Comparison of ENCODE assay signal across 12 mouse cellular contexts in the genomic region with DNA sequence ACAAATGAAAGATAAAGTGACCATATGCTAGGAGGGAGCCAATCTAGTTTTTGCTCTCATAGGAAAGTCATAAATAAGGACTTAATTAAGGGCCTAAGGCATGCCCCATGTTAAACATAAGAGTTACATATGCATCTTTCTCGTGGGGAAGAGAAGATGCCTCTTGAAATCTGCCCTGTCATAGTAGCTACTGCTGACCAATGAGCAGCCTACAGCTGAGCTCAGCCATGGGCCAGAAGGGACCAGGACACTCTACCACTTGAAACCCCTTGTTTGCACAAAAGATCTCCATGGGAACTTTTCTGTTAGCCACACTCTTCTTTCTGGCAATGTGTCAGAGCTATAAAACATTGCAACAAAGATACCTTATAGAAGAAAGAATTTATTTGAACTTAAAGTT. TPM values are rescaled to one million over a fixed set of nuclear protein-coding genes. Genes with fewer than 3 reads are reported as not detected.
DNase-seq lines count a peak whose midpoint lies in the region; ATAC-seq and TF ChIP-seq lines count a peak whose summit lies in the region.
"Had no signal": no experiment of that assay in that cellular context is flagged by ENCODE, and none has a peak within 500 bp of the region (broad histone marks: within the 10 kb centered on the region; RNA-seq: fewer than 3 reads in every experiment).

No protein-coding gene starts in this region.

- no peak for DNase-seq in heart, adult 2 months
- no peak for DNase-seq in heart, embryonic 10.5 days (ENCODE audit: low spot score)
- DNase-seq in spleen, adult 2 months (ENCODE audit: low read depth in 1 of 2, low spot score in 2 of 2): no peak
- DNase-seq in spleen, postnatal 14 days (ENCODE audit: low spot score in 2 of 2): no peak
- no peak for DNase-seq in stomach, postnatal 0 days (ENCODE audit: low spot score)
- DNase-seq in cerebellum, adult 18-20 months: no peak
- no peak for DNase-seq in left cerebral cortex, adult 2 months (ENCODE audit: extremely low spot score in 1 of 2, low spot score in 2 of 2)
- DNase-seq: embryo, embryonic 11 days; kidney, adult 9 months had no signal

- H3K9ac ChIP-seq in heart, adult 2 months (ENCODE audit: low read depth, low read length): no peak overlapping the region
- no peak overlapping the region for H3K9ac ChIP-seq in liver, embryonic 12.5 days
- no peak overlapping the region for H3K9ac ChIP-seq in stomach, postnatal 0 days (ENCODE audit: low read length)
- H3K9ac ChIP-seq: midbrain, embryonic 15.5 days had no signal

- no peak for TF ChIP-seq CTCF in heart, adult 2 months (IDR thresholded peaks at IDR 0.05)
- TF ChIP-seq CTCF in spleen, adult 2 months (IDR thresholded peaks at IDR 0.05; ENCODE audit: extremely low read depth, insufficient read depth, insufficient read length, insufficient replicate concordance): no peak
- no peak for TF ChIP-seq CTCF in stomach, postnatal 0 days (IDR thresholded peaks at IDR 0.05; ENCODE audit: low read depth)
- no peak for TF ChIP-seq CTCF in left cerebral cortex, adult 2 months (IDR thresholded peaks at IDR 0.05)

- no peaks in the 10 kb centered on the region for H3K27me3 ChIP-seq in heart, adult 2 months (ENCODE audit: control insufficient read depth, insufficient read depth, low read length)
- H3K27me3 ChIP-seq in heart, embryonic 10.5 days (ENCODE audit: insufficient read depth, poor library complexity, severe bottlenecking): no peaks in the 10 kb centered on the region
- no peaks in the 10 kb centered on the region for H3K27me3 ChIP-seq in spleen, adult 2 months (ENCODE audit: control insufficient read depth, insufficient read depth, low read length)
- H3K27me3 ChIP-seq in liver, embryonic 12.5 days (replicated peaks): 0 out of 2 replicates have a peak, but pooled peaks cover 3% of the 10 kb centered on the region
- no peaks in the 10 kb centered on the region for H3K27me3 ChIP-seq in stomach, postnatal 0 days (ENCODE audit: control insufficient read depth, insufficient read depth, low read length)
- H3K27me3 ChIP-seq: midbrain, embryonic 15.5 days had no signal

- peak overlapping the region; percentile 41 for H3K4me2 ChIP-seq in liver, embryonic 12.5 days
- no peak overlapping the region for H3K4me2 ChIP-seq in stomach, postnatal 0 days (replicated peaks; ENCODE audit: low read depth)
- H3K4me2 ChIP-seq: heart, embryonic 11.5 days; midbrain, embryonic 15.5 days had no signal

- peak overlapping the region; percentile 4; the same call in 1 of the 2 replicates for H3K4me3 ChIP-seq in heart, adult 2 months
- H3K4me3 ChIP-seq in heart, embryonic 10.5 days: no peak overlapping the region
- peak overlapping the region; percentile 56; the same call in 1 of the 2 replicates for H3K4me3 ChIP-seq in spleen, adult 2 months (ENCODE audit: extremely low read depth, insufficient read depth, insufficient read length)
- H3K4me3 ChIP-seq in liver, embryonic 12.5 days: no peak overlapping the region
- H3K4me3 ChIP-seq in stomach, postnatal 0 days (ENCODE audit: low read depth, low read length): no peak overlapping the region
- no peak overlapping the region for H3K4me3 ChIP-seq in left cerebral cortex, adult 2 months
- H3K4me3 ChIP-seq: midbrain, embryonic 15.5 days had no signal

- no peaks in the 10 kb centered on the region for H3K79me2 ChIP-seq in heart, adult 2 months (replicated peaks; ENCODE audit: control insufficient read depth, insufficient read depth, low read length)

- intact Hi-C loops in heart, adult 2 months (cut with DNase I): no loop called here
- intact Hi-C loops in left cerebral cortex, adult 2 months (cut with DNase I): no loop called here

- peak; percentile 81 for ATAC-seq in liver, embryonic 12.5 days
- ATAC-seq in stomach, postnatal 0 days (ENCODE audit: low FRiP score, low TSS enrichment): no peak
- ATAC-seq: midbrain, embryonic 15.5 days had no signal

- H3K36me3 ChIP-seq in heart, adult 2 months (ENCODE audit: control insufficient read depth, insufficient read depth, low read length): peaks cover 4% of the 10 kb centered on the region; the same call in 1 of the 2 replicates
- H3K36me3 ChIP-seq in heart, embryonic 10.5 days: no peaks in the 10 kb centered on the region
- no peaks in the 10 kb centered on the region for H3K36me3 ChIP-seq in spleen, adult 2 months (ENCODE audit: control insufficient read depth, insufficient read depth, low read length)
- H3K36me3 ChIP-seq in liver, embryonic 12.5 days: no peaks in the 10 kb centered on the region
- no peaks in the 10 kb centered on the region for H3K36me3 ChIP-seq in stomach, postnatal 0 days (ENCODE audit: control insufficient read depth, insufficient read depth, low read length)
- H3K36me3 ChIP-seq: midbrain, embryonic 15.5 days had no signal

- 24% methylated on average over 1 of the region's 1 CpGs for WGBS in heart, adult 2 months
- WGBS in heart, embryonic 10.5 days: 45% methylated on average over 1 of the region's 1 CpGs
- WGBS in spleen, adult 2 months: 26% methylated on average over 1 of the region's 1 CpGs
- 27% methylated on average over 1 of the region's 1 CpGs for WGBS in liver, embryonic 12.5 days (ENCODE audit: insufficient replicate concordance)
- 31% methylated on average over 1 of the region's 1 CpGs for WGBS in stomach, postnatal 0 days

- no peaks in the 10 kb centered on the region for H3K9me3 ChIP-seq in heart, embryonic 10.5 days
- H3K9me3 ChIP-seq in liver, embryonic 12.5 days (replicated peaks): no peaks in the 10 kb centered on the region
- no peaks in the 10 kb centered on the region for H3K9me3 ChIP-seq in stomach, postnatal 0 days (ENCODE audit: control insufficient read depth, low read length)
- H3K9me3 ChIP-seq: midbrain, embryonic 15.5 days had no signal

- H3K27ac ChIP-seq in heart, adult 2 months: peak overlapping the region; percentile 44
- no peak overlapping the region for H3K27ac ChIP-seq in heart, embryonic 10.5 days
- no peak overlapping the region; the same call in 1 of the 2 replicates for H3K27ac ChIP-seq in spleen, adult 2 months (ENCODE audit: insufficient read depth, low read length)
- peak overlapping the region; percentile 67 for H3K27ac ChIP-seq in liver, embryonic 12.5 days
- H3K27ac ChIP-seq in stomach, postnatal 0 days (replicated peaks): peak overlapping the region; percentile 53; the same call in 1 of the 2 replicates
- no peak overlapping the region for H3K27ac ChIP-seq in left cerebral cortex, adult 2 months
- H3K27ac ChIP-seq: midbrain, embryonic 15.5 days had no signal

- TF ChIP-seq POLR2A in heart, adult 2 months (IDR thresholded peaks at IDR 0.05; ENCODE audit: insufficient read depth, low read depth, low read length): no peak
- no peak for TF ChIP-seq POLR2A in spleen, adult 2 months (IDR thresholded peaks at IDR 0.05; ENCODE audit: low read depth, low read length)

- no peak for TF ChIP-seq EP300 in heart, adult 2 months (IDR thresholded peaks at IDR 0.05; ENCODE audit: insufficient read depth, low read depth, low read length)
- TF ChIP-seq EP300 in stomach, postnatal 0 days (optimal IDR thresholded peaks at IDR 0.05): no peak

- peaks cover 1% of the 10 kb centered on the region; the same call in 1 of the 2 replicates for H3K4me1 ChIP-seq in heart, adult 2 months (ENCODE audit: control insufficient read depth, insufficient read depth, low read length)
- H3K4me1 ChIP-seq in heart, embryonic 10.5 days: no peaks in the 10 kb centered on the region
- H3K4me1 ChIP-seq in spleen, adult 2 months (ENCODE audit: control insufficient read depth, insufficient read depth, insufficient read length): peaks cover 3% of the 10 kb centered on the region; the same call in 1 of the 2 replicates
- peaks cover 62% of the 10 kb centered on the region for H3K4me1 ChIP-seq in liver, embryonic 12.5 days
- 0 out of 2 replicates have a peak, but pooled peaks cover 2% of the 10 kb centered on the region for H3K4me1 ChIP-seq in stomach, postnatal 0 days (replicated peaks; ENCODE audit: control insufficient read depth, insufficient read depth)

RNA-seq across cellular contexts. Expression of gene Enpp3, which starts 19.4 kb away (rescaled TPM):
- 1 to 10 TPM; 2.3 to 3.3 TPM for total RNA-seq in heart, adult 2 months (2021)
- polyA plus RNA-seq in heart, adult 2 months (2012; rRNA removed): 2.4 and 5.9 TPM in 2 replicates
- polyA plus RNA-seq in heart, embryonic 10.5 days (2016; fragmentation: Nextera tagmentation; extraction: Ambion mirVana): 1.5 and 2.1 TPM in 2 replicates
- 0.19 and 0.28 TPM in 2 replicates for polyA plus RNA-seq in spleen, adult 2 months (2012; rRNA removed)
- 1.3 and 2.1 TPM in 2 replicates for polyA plus RNA-seq in liver, embryonic 12.5 days (2016; fragmentation: Nextera tagmentation; extraction: Ambion mirVana)
- polyA plus RNA-seq in stomach, postnatal 0 days (2015; fragmentation: Nextera tagmentation; extraction: Ambion mirVana): 3.4 TPM in 2 replicates
- total RNA-seq in left cerebral cortex, adult 2 months (2021): under 1 TPM in 1 of 2 experiments, not detected in 1; 0.27 TPM

RNA-seq across cellular contexts. Expression of gene Med23, which starts 46.5 kb away (rescaled TPM):
- 10 to 100 TPM; 13.5 to 14.4 TPM for total RNA-seq in heart, adult 2 months (2021)
- polyA plus RNA-seq in heart, adult 2 months (2012; rRNA removed): 10.6 and 15.4 TPM in 2 replicates
- 16.2 and 18.6 TPM in 2 replicates for polyA plus RNA-seq in heart, embryonic 10.5 days (2016; fragmentation: Nextera tagmentation; extraction: Ambion mirVana)
- polyA plus RNA-seq in spleen, adult 2 months (2012; rRNA removed): 12.6 and 14.4 TPM in 2 replicates
- 11.3 and 11.6 TPM in 2 replicates for polyA plus RNA-seq in liver, embryonic 12.5 days (2016; fragmentation: Nextera tagmentation; extraction: Ambion mirVana)
- polyA plus RNA-seq in stomach, postnatal 0 days (2015; fragmentation: Nextera tagmentation; extraction: Ambion mirVana): 5.8 and 5.9 TPM in 2 replicates
- 10 to 100 TPM; 32.7 to 37.2 TPM for total RNA-seq in left cerebral cortex, adult 2 months (2021)

Comparison
In these comparisons a context has a peak if more than half of its experiments do, and no peak if none do; other contexts are left out.
1. H3K27ac ChIP-seq: peak in heart, adult 2 months (single experiment), liver, embryonic 12.5 days (single experiment) and stomach, postnatal 0 days (single experiment); none in heart, embryonic 10.5 days (single experiment), spleen, adult 2 months (single experiment) and left cerebral cortex, adult 2 months (single experiment).
2. H3K4me3 ChIP-seq: peak in heart, adult 2 months (single experiment) and spleen, adult 2 months (single experiment); none in heart, embryonic 10.5 days (single experiment), liver, embryonic 12.5 days (single experiment), stomach, postnatal 0 days (single experiment) and left cerebral cortex, adult 2 months (single experiment).